ENCODE assay signal across 10 mouse cellular contexts in genomic region chr12:77633981-77634650, GRCm38 (mm10).
DNase-seq lines count a peak whose midpoint lies in the region; ATAC-seq and TF ChIP-seq lines count a peak whose summit lies in the region.
"Had no signal": no experiment of that assay in that cellular context is flagged by ENCODE, and none has a peak within 500 bp of the region (broad histone marks: within the 10 kb centered on the region; RNA-seq: fewer than 3 reads in every experiment).

No protein-coding gene starts in this region.

- intact Hi-C loops in left cerebral cortex, postnatal 14 days (cut with DNase I) = no loop called here

- no peak for DNase-seq in hindbrain, embryonic 11.5 days (ENCODE audit: low spot score)
- peak; percentile 62 for DNase-seq in brain, embryonic 14.5 days (ENCODE audit: low read depth)
- DNase-seq in cerebellum, postnatal 25 days = peak; percentile 38 to 40
- no peak for DNase-seq in thymus, postnatal 0 days (ENCODE audit: low spot score)
- no peak for DNase-seq in left cerebral cortex, postnatal 14 days (ENCODE audit: low spot score in 2 of 2)
- DNase-seq: retina, postnatal 1 day had no signal

- no peak overlapping the region for H3K4me2 ChIP-seq in hindbrain, embryonic 12.5 days (replicated peaks)
- H3K4me2 ChIP-seq in hindbrain, embryonic 11.5 days (replicated peaks; ENCODE audit: low read depth, low read length) = no peak overlapping the region
- no peak overlapping the region for H3K4me2 ChIP-seq in midbrain, embryonic 15.5 days
- H3K4me2 ChIP-seq: liver, embryonic 15.5 days had no signal

- peaks cover 7% of the 10 kb centered on the region for H3K4me1 ChIP-seq in hindbrain, embryonic 12.5 days
- no peaks in the 10 kb centered on the region for H3K4me1 ChIP-seq in hindbrain, embryonic 11.5 days (replicated peaks; ENCODE audit: control insufficient read depth, insufficient read depth, low read length)
- H3K4me1 ChIP-seq in midbrain, embryonic 15.5 days = peaks cover 7% of the 10 kb centered on the region; the same call in 1 of the 2 replicates
- H3K4me1 ChIP-seq: liver, embryonic 15.5 days had no signal

- TF ChIP-seq POLR2A in brain, embryonic 14.5 days (IDR thresholded peaks at IDR 0.05; ENCODE audit: borderline replicate concordance, extremely low read depth, insufficient read depth, insufficient read length, poor library complexity, severe bottlenecking) = no peak

- no peak overlapping the region for H3K9ac ChIP-seq in hindbrain, embryonic 12.5 days
- H3K9ac ChIP-seq in hindbrain, embryonic 11.5 days (ENCODE audit: low read depth, low read length) = no peak overlapping the region
- no peak overlapping the region for H3K9ac ChIP-seq in midbrain, embryonic 15.5 days
- H3K9ac ChIP-seq: liver, embryonic 15.5 days had no signal

- H3K4me3 ChIP-seq in hindbrain, embryonic 12.5 days = no peak overlapping the region
- H3K4me3 ChIP-seq in hindbrain, embryonic 11.5 days (ENCODE audit: low read depth, low read length) = no peak overlapping the region
- H3K4me3 ChIP-seq in midbrain, embryonic 15.5 days = no peak overlapping the region
- H3K4me3 ChIP-seq: liver, embryonic 15.5 days had no signal

- H3K9me3 ChIP-seq in hindbrain, embryonic 12.5 days (replicated peaks) = no peaks in the 10 kb centered on the region
- no peaks in the 10 kb centered on the region for H3K9me3 ChIP-seq in hindbrain, embryonic 11.5 days (ENCODE audit: control insufficient read depth, low read length)
- H3K9me3 ChIP-seq in midbrain, embryonic 15.5 days = no peaks in the 10 kb centered on the region
- H3K9me3 ChIP-seq: liver, embryonic 15.5 days had no signal

- 30% methylated on average over 10 of the region's 10 CpGs for WGBS in hindbrain, embryonic 12.5 days
- 34% methylated on average over 10 of the region's 10 CpGs for WGBS in hindbrain, embryonic 11.5 days
- 31% methylated on average over 10 of the region's 10 CpGs for WGBS in midbrain, embryonic 15.5 days

- no peaks in the 10 kb centered on the region for H3K27me3 ChIP-seq in hindbrain, embryonic 12.5 days
- no peaks in the 10 kb centered on the region for H3K27me3 ChIP-seq in hindbrain, embryonic 11.5 days (ENCODE audit: control insufficient read depth, insufficient read depth, low read length)
- no peaks in the 10 kb centered on the region for H3K27me3 ChIP-seq in midbrain, embryonic 15.5 days (replicated peaks)
- H3K27me3 ChIP-seq: liver, embryonic 15.5 days had no signal

- no peak overlapping the region for H3K27ac ChIP-seq in hindbrain, embryonic 12.5 days
- no peak overlapping the region for H3K27ac ChIP-seq in hindbrain, embryonic 11.5 days (ENCODE audit: low read depth, low read length)
- H3K27ac ChIP-seq in midbrain, embryonic 15.5 days = peak overlapping the region; percentile 2; the same call in 1 of the 2 replicates
- H3K27ac ChIP-seq: liver, embryonic 15.5 days; macrophage had no signal

- TF ChIP-seq CTCF in brain, embryonic 14.5 days (IDR thresholded peaks at IDR 0.05; ENCODE audit: borderline replicate concordance, extremely low read depth, insufficient read depth, insufficient read length) = no peak

- no peaks in the 10 kb centered on the region for H3K36me3 ChIP-seq in hindbrain, embryonic 12.5 days
- no peaks in the 10 kb centered on the region for H3K36me3 ChIP-seq in hindbrain, embryonic 11.5 days (ENCODE audit: control insufficient read depth, insufficient read depth, low read length)
- no peaks in the 10 kb centered on the region for H3K36me3 ChIP-seq in midbrain, embryonic 15.5 days (replicated peaks)
- H3K36me3 ChIP-seq: liver, embryonic 15.5 days had no signal

- ATAC-seq in hindbrain, embryonic 12.5 days (ENCODE audit: low FRiP score) = peak; percentile 29; the same call in 1 of the 2 replicates
- no peak for ATAC-seq in hindbrain, embryonic 11.5 days (ENCODE audit: low FRiP score)
- ATAC-seq in midbrain, embryonic 15.5 days (replicated peaks) = peak; percentile 74

Comparison
In these comparisons a context has a peak if more than half of its experiments do, and no peak if none do; other contexts are left out.
1. DNase-seq: peak in brain, embryonic 14.5 days (single experiment) and cerebellum, postnatal 25 days (2 of 2); none in hindbrain, embryonic 11.5 days (single experiment), thymus, postnatal 0 days (single experiment) and left cerebral cortex, postnatal 14 days (0 of 2).